Mouse (Mus musculus) hindlimb bud, embryonic 11.5 days (tissue): ENCODE results near the gene Mup13.
"Not testable (repeated sequence)": the region's sequence is repeated elsewhere in the genome, so short reads cannot be mapped to it uniquely, and the experiment has no call there.

ENCODE experiments used
- DNase-seq: peaks from one replicate; pipeline ENCODE4 v3.0.0-alpha.2; 2012; ENCODE audit warnings: low read depth, low spot score; ENCODE audit errors: extremely low spot score

The Mup13 gene

GRCm38 (mm10) chr4:61228186-61228585 is at the start of gene Mup13:
Gene Mup13 (minus strand): TSS chr4:61228286.
- DNase-seq: not testable (repeated sequence)
